Mouse (Mus musculus) liver, adult 2 months (tissue): ENCODE results near the gene Atg10.

Experiments used
- CTCF ChIP-seq: fragments of 200-500 bp; IDR thresholded peaks from 2 replicates; pipeline ENCODE4 v1.5.1; 2011; ENCODE audit warnings: low read depth, low read length, control low read depth
- POLR2A ChIP-seq: fragments of 200-500 bp; IDR thresholded peaks from 2 replicates; pipeline ENCODE4 v1.6.1; 2011; ENCODE audit warnings: low read length, control low read depth; ENCODE audit not compliant: insufficient read depth; ENCODE audit errors: extremely low read depth

DNA sequence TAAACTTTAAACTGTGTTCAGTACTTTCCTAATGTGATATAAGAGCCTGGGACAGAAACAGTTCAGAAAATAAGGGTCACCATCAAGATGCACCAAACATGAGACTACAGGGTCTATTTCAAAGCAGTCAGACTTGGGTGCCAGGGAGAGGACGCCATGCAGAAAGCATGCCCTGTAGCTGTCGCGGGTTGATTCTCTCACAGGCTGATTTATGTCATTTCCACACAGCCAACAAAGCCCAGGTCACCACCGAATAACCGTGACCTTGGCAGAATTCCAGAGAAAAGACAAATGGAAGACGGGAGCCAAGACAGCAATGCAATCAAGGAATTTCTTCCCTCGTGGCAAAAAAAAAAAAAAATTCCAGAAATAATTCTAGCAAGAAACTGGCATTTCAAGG is 94.7 kb downstream of the Atg10 start:
- TF ChIP-seq CTCF (no peak), POLR2A (no peak)
